Mouse (Mus musculus) hindbrain, embryonic 13.5 days (tissue): ENCODE data around the gene Rasgef1a. TPM values are rescaled to one million over a fixed set of nuclear protein-coding genes. Genes with fewer than 3 reads are reported as not detected.

Source experiments
- ATAC-seq: fragments of 200-750 bp; cut with Nextera tagmentation; 2 replicates; pipeline ENCODE4 v1.8.0; 2017; ENCODE audit warnings: moderate TSS enrichment; ENCODE audit not compliant: low FRiP score
- H3K27ac ChIP-seq: fragments of 300-500 bp; sonication (generic); 2 replicates; pipeline ENCODE4 v1.5.1; 2015; ENCODE audit warnings: inconsistent platforms, mild to moderate bottlenecking, moderate library complexity
- H3K27me3 ChIP-seq: fragments of 300-500 bp; sonication (generic); 2 replicates; pipeline ENCODE4 v1.6.1; 2015; ENCODE audit warnings: mild to moderate bottlenecking, inconsistent platforms
- H3K36me3 ChIP-seq: fragments of 300-500 bp; sonication (generic); 2 replicates; pipeline ENCODE4 v1.6.1; 2015; ENCODE audit warnings: mild to moderate bottlenecking, inconsistent platforms
- H3K4me1 ChIP-seq: fragments of 300-500 bp; sonication (generic); replicated peaks from 2 replicates; pipeline ENCODE4 v1.6.1; 2015; ENCODE audit warnings: inconsistent platforms
- H3K4me2 ChIP-seq: fragments of 300-500 bp; sonication (generic); 2 replicates; pipeline ENCODE4 v1.6.1; 2015; ENCODE audit warnings: inconsistent platforms, mild to moderate bottlenecking, moderate library complexity
- H3K4me3 ChIP-seq: fragments of 300-500 bp; sonication (generic); 2 replicates; pipeline ENCODE4 v1.5.1; 2015; ENCODE audit warnings: mild to moderate bottlenecking, inconsistent platforms
- H3K9ac ChIP-seq: fragments of 300-500 bp; sonication (generic); 2 replicates; pipeline ENCODE4 v1.6.1; 2015; ENCODE audit warnings: mild to moderate bottlenecking, inconsistent platforms
- H3K9me3 ChIP-seq: fragments of 300-500 bp; sonication (generic); 2 replicates; pipeline ENCODE4 v1.6.1; 2016; ENCODE audit warnings: inconsistent platforms
- WGBS: fragments of 180-500 bp; shearing (Covaris S2); methylation state at CpG from one replicate; pipeline ENCODE4 v1.1.7; 2015; 5-methylcytosine and 5-hydroxymethylcytosine counted together
- polyA plus RNA-seq: library from polyadenylated mRNA; unstranded; fragments of >200 nt; fragmentation: Nextera tagmentation; extraction: Ambion mirVana; gene quantifications from 2 replicates; pipeline ENCODE4 v1.2.1, GENCODE M21; 2015

Rasgef1a gene
- polyA plus RNA-seq, 1 experiment from 2014 or later = 0.90 TPM

- no peaks in the 10 kb centered on the region for H3K4me1 ChIP-seq
- H3K4me2 ChIP-seq = no peak overlapping the region
- ATAC-seq = no peak
- H3K27ac ChIP-seq = no peak overlapping the region
- no peaks in the 10 kb centered on the region for H3K9me3 ChIP-seq
- H3K4me3 ChIP-seq = no peak overlapping the region
- 58% methylated on average over 1 of the region's 1 CpGs for WGBS
- no peaks in the 10 kb centered on the region for H3K27me3 ChIP-seq
- no peak overlapping the region for H3K9ac ChIP-seq
- H3K36me3 ChIP-seq = peaks cover 36% of the 10 kb centered on the region
Observed at GRCm38 (mm10) chr6:118111810-118112209, 100.6 kb downstream of the Rasgef1a start.

GRCm38 (mm10) chr6:118122767-118123166 is 111.5 kb downstream of the Rasgef1a start:
- no peak overlapping the region for H3K27ac ChIP-seq
- H3K4me2 ChIP-seq = no peak overlapping the region
- H3K4me1 ChIP-seq = no peaks in the 10 kb centered on the region
- H3K4me3 ChIP-seq = no peak overlapping the region
- WGBS = 87% methylated on average over 1 of the region's 1 CpGs
- H3K9ac ChIP-seq = no peak overlapping the region
- no peaks in the 10 kb centered on the region for H3K27me3 ChIP-seq
- no peak for ATAC-seq
- H3K9me3 ChIP-seq = no peaks in the 10 kb centered on the region
- peaks cover 39% of the 10 kb centered on the region for H3K36me3 ChIP-seq

DNA sequence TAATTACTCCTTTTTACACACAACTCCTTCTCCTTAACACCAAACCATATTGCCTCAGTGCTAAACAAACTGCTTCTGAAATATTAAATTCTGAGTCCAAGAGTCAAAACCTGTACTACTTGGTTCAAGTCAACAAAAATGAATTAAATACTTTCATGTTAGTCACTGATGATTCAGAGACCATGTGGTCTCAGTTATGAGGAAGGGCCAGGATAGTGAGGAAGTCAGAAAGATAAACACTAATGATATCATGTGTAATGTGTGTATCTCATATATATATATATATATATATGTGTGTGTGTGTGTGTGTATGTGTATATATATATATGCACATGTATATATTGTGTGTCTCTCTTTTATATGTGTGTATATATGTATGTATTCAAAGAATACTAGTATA is 115.3 kb downstream of the Rasgef1a start:
- no peak for ATAC-seq

DNA sequence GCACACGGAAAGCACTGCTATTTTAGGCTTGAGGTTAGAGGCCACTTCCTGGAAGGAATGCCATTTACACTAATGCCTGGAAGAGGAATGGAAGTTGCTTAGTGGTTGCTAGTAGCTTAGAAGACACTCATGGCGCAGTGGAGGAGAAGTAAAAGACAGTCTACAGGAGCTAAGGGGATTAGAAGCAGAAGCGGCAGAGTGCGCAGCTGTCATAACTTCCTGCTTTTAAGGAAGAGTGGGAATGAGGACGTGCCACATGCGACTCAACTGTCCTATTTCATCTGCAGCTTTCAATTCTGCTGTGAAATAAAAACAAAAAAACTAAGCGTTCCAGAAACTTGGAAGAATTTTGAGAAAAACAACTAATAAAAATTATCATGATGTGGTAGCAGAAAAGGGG is 116.0 kb downstream of the Rasgef1a start:
- H3K27ac ChIP-seq = no peak overlapping the region
- no peaks in the 10 kb centered on the region for H3K9me3 ChIP-seq
- no peak for ATAC-seq
- H3K4me2 ChIP-seq = no peak overlapping the region
- H3K4me3 ChIP-seq = no peak overlapping the region
- no peak overlapping the region for H3K9ac ChIP-seq
- H3K36me3 ChIP-seq = peaks cover 22% of the 10 kb centered on the region
- H3K4me1 ChIP-seq = no peaks in the 10 kb centered on the region
- no peaks in the 10 kb centered on the region for H3K27me3 ChIP-seq
- 85% methylated on average over 7 of the region's 7 CpGs for WGBS

More for the DNA sequence above, 115.3 kb downstream of the Rasgef1a start:
- no peaks in the 10 kb centered on the region for H3K27me3 ChIP-seq
- no peaks in the 10 kb centered on the region for H3K9me3 ChIP-seq
- H3K36me3 ChIP-seq = peaks cover 28% of the 10 kb centered on the region
- H3K9ac ChIP-seq = no peak overlapping the region
- H3K4me1 ChIP-seq = no peaks in the 10 kb centered on the region
- no peak overlapping the region for H3K4me2 ChIP-seq
- no peak overlapping the region for H3K27ac ChIP-seq
- no peak overlapping the region for H3K4me3 ChIP-seq

- 86% methylated on average over 6 of the region's 6 CpGs for WGBS
Observed at GRCm38 (mm10) chr6:118127827-118128487, 116.7 kb downstream of the Rasgef1a start.

GRCm38 (mm10) chr6:118130022-118130421 is 118.8 kb downstream of the Rasgef1a start:
- no peak overlapping the region for H3K27ac ChIP-seq
- WGBS = 84% methylated on average over 2 of the region's 2 CpGs
- no peak overlapping the region for H3K4me2 ChIP-seq

More at GRCm38 (mm10) chr6:118127827-118128487, 116.7 kb downstream of the Rasgef1a start:
- no peak overlapping the region for H3K4me3 ChIP-seq
- peaks cover 14% of the 10 kb centered on the region for H3K36me3 ChIP-seq
- H3K27me3 ChIP-seq = no peaks in the 10 kb centered on the region
- no peak for ATAC-seq
- H3K27ac ChIP-seq = no peak overlapping the region
- no peak overlapping the region for H3K4me2 ChIP-seq
- H3K9ac ChIP-seq = no peak overlapping the region
- H3K4me1 ChIP-seq = no peaks in the 10 kb centered on the region
- no peaks in the 10 kb centered on the region for H3K9me3 ChIP-seq

DNA sequence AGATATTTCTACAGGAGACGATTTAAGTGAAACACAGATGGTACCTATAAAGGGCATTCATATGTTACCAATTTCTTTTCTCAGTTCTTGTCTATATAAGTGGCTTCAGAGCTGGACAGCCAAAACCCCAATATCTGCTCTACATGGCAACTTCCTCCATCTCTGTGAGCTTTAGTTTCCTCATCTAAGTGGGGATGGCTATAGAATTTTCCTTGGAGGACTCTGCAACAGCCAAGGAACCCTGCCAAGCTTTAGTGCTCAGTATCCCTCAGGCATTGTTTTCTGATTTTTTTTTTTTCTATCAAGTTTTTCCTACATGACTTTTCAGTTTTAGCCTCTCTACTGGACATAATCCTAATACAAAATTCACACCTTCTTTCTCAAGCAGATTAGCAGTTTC is 123.2 kb downstream of the Rasgef1a start:
- Histone ChIP-seq H3K36me3 (no peaks in the 10 kb centered on the region), H3K4me2 (no peak overlapping the region), H3K4me3 (no peak overlapping the region), H3K27ac (no peak overlapping the region), H3K9ac (no peak overlapping the region), H3K4me1 (peaks cover 5% of the 10 kb centered on the region), H3K9me3 (no peaks in the 10 kb centered on the region), H3K27me3 (no peaks in the 10 kb centered on the region)
- WGBS = 93% methylated on average over 1 of the region's 1 CpGs
- ATAC-seq = no peak

More at GRCm38 (mm10) chr6:118130022-118130421, 118.8 kb downstream of the Rasgef1a start:
- H3K4me3 ChIP-seq = no peak overlapping the region
- H3K9ac ChIP-seq = no peak overlapping the region
- no peaks in the 10 kb centered on the region for H3K27me3 ChIP-seq
- H3K4me1 ChIP-seq = no peaks in the 10 kb centered on the region
- no peaks in the 10 kb centered on the region for H3K9me3 ChIP-seq
- H3K36me3 ChIP-seq = peaks cover 3% of the 10 kb centered on the region; the same call in 1 of the 2 replicates
- ATAC-seq = no peak

- 84% methylated on average over 2 of the region's 2 CpGs for WGBS
Observed at GRCm38 (mm10) chr6:118137148-118137547, 125.9 kb downstream of the Rasgef1a start.

DNA sequence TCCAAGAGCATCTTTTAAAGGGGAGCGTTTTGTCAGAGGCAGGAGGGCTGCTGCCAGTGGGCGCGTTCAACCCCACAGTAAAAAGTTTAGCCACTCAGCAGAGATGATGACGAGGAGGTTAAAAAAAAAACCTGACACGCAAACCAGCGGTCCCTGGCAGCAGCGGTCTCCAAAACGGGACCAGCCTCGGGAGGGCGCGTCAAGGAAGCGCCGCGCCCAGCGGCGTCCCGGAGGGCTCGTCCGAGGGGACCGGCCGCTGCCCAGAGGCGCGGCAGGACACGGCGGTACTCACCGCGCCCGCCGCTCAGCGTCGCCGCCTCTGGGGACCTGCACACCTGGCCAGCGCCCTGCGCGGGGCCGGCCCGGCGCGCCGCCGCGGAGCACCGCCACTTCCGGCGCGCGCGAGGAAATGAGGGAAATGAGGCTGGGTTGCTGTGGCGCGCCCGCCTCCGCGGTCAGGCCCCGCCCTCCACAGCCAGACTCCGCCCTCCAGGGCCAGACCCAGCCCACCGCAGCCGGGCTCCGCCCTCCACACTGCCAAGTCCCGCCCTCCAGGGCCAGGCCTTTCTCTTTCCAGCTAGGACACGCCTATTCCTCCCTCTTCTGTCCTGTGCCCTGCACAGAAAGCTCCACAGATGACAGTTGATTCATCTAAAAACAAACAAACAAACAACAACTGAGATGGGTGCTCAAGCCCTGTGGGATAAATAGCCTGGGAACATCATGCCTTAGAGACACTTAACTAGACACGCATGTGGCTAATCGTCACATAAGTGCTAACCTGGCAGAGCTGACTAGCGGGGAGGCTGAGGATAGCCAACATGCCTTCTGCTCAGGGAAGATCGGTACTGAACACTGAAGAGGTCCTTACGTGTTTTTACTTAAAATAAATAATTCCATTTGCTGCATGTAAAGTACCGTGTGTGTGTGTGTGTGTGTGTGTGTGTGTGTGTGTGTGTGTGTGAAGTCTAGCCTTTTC is 127.8 kb downstream of the Rasgef1a start, which contains the start of gene Csgalnact2:
TSS of gene Csgalnact2 (minus strand) at position 410 of the 979 bp plus-strand sequence.
- Histone ChIP-seq H3K9ac (peak within 1 kb of the TSS; percentile 83), H3K27ac (peak within 1 kb of the TSS; percentile 85), H3K9me3 (no peaks in the 10 kb centered on the region), H3K4me1 (peaks cover 5% of the 10 kb centered on the region), H3K36me3 (no peaks in the 10 kb centered on the region), H3K27me3 (no peaks in the 10 kb centered on the region), H3K4me3 (peak within 1 kb of the TSS; percentile 79), H3K4me2 (peak within 1 kb of the TSS; percentile 77)
- WGBS = 6% methylated on average over 59 of the region's 66 CpGs
- peak; percentile 99 for ATAC-seq

More at GRCm38 (mm10) chr6:118137148-118137547, 125.9 kb downstream of the Rasgef1a start:
- Histone ChIP-seq H3K27ac (no peak overlapping the region), H3K9me3 (no peaks in the 10 kb centered on the region), H3K4me3 (no peak overlapping the region), H3K36me3 (no peaks in the 10 kb centered on the region), H3K4me2 (no peak overlapping the region), H3K9ac (no peak overlapping the region), H3K4me1 (peaks cover 5% of the 10 kb centered on the region), H3K27me3 (no peaks in the 10 kb centered on the region)
- ATAC-seq = no peak

DNA sequence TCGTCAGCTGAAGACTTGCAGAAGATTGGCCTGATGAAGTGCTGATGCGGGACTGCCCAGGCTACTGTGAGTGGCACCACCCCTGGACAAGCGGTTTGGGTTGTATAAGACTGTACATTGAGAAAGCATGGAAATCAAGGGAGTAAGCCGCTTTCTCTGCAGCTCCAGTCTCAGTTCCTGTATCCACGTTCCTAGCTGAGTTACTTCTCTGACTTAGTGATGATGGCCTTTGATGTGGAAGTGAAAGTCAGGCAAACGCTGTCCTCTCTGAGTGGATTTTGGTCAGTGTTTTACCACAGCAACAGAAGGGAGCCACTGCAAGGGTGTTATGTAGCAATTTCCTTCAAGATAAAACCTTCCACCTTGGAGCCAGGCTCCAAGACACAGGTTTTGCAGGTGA is 129.7 kb downstream of the Rasgef1a start:
- ATAC-seq = no peak
- H3K4me1 ChIP-seq = peaks cover 5% of the 10 kb centered on the region
- H3K4me2 ChIP-seq = no peak overlapping the region
- H3K27ac ChIP-seq = no peak overlapping the region
- no peaks in the 10 kb centered on the region for H3K27me3 ChIP-seq
- H3K4me3 ChIP-seq = no peak overlapping the region
- H3K9ac ChIP-seq = no peak overlapping the region
- H3K36me3 ChIP-seq = no peaks in the 10 kb centered on the region
- H3K9me3 ChIP-seq = no peaks in the 10 kb centered on the region
- WGBS = 87% methylated on average over 6 of the region's 6 CpGs
